Mouse (Mus musculus): Measurements from ENCODE around the gene Glis1. TPM values are rescaled to one million over a fixed set of nuclear protein-coding genes. Genes with fewer than 3 reads are reported as not detected.
A peak's percentile ranks its signal among the peaks of the same experiment; 100 is the strongest.
"Not testable (repeated sequence)": the region's sequence is repeated elsewhere in the genome, so short reads cannot be mapped to it uniquely, and the experiment has no call there.

Glis1 gene
- polyA plus RNA-seq, 1 experiment from 2014 or later = 0.20 TPM

DNA sequence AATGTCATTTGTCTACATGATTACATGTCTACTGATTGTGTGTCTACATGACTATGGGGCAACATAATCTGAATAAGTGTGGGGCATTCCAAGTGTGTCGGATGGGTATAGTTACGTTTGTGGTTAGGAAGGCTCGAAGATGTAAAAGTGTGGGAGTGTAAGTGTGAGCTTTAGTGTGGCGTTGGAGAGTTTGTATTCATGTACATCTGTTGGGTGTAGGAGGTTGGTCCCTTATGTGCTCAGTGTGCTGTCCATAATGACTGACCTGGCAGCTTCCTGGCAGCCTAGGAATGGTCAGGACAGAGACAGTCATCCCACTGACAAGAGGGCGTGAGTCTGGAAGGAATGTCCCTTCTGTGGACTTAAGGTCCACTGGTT, 164.2 kb downstream of the Glis1 start:
- peaks cover 15% of the 10 kb centered on the region for H3K4me1 ChIP-seq (ENCODE audit: control insufficient read depth, insufficient read depth, low read length)
- not testable (repeated sequence) for ATAC-seq (ENCODE audit: insufficient number of reproducible peaks, insufficient read depth, low FRiP score, low read depth); H3K4me2 ChIP-seq (replicated peaks; ENCODE audit: low read depth, low read length); H3K27me3 ChIP-seq (ENCODE audit: control insufficient read depth, insufficient read depth, low read length); H3K4me3 ChIP-seq (ENCODE audit: low read depth, low read length); H3K27ac ChIP-seq (ENCODE audit: low read length); H3K9me3 ChIP-seq (ENCODE audit: control insufficient read depth, low read depth, low read length); H3K36me3 ChIP-seq (ENCODE audit: control insufficient read depth, insufficient read depth, low read length); H3K9ac ChIP-seq (replicated peaks; ENCODE audit: low read depth, low read length)
- 84% methylated on average over 5 of the region's 5 CpGs for WGBS

- no peak overlapping the region for H3K4me2 ChIP-seq (replicated peaks; ENCODE audit: low read depth, low read length)
- no peak for ATAC-seq (ENCODE audit: insufficient number of reproducible peaks, insufficient read depth, low FRiP score, low read depth)
- H3K27ac ChIP-seq (ENCODE audit: low read length) = no peak overlapping the region
- H3K27me3 ChIP-seq (ENCODE audit: control insufficient read depth, insufficient read depth, low read length) = no peaks in the 10 kb centered on the region
- H3K4me1 ChIP-seq (ENCODE audit: control insufficient read depth, insufficient read depth, low read length) = peaks cover 10% of the 10 kb centered on the region
- no peaks in the 10 kb centered on the region for H3K36me3 ChIP-seq (ENCODE audit: control insufficient read depth, insufficient read depth, low read length)
- H3K9ac ChIP-seq (replicated peaks; ENCODE audit: low read depth, low read length) = no peak overlapping the region
- 86% methylated on average over 7 of the region's 7 CpGs for WGBS
- no peaks in the 10 kb centered on the region for H3K9me3 ChIP-seq (ENCODE audit: control insufficient read depth, low read depth, low read length)
- no peak overlapping the region for H3K4me3 ChIP-seq (ENCODE audit: low read depth, low read length)
Observed at GRCm38 (mm10) chr4:107602284-107602683, 167.9 kb downstream of the Glis1 start.

GRCm38 (mm10) chr4:107602787-107603186, 168.4 kb downstream of the Glis1 start:
- Histone ChIP-seq H3K27ac (ENCODE audit: low read length) (no peak overlapping the region), H3K9ac (replicated peaks; ENCODE audit: low read depth, low read length) (no peak overlapping the region), H3K4me1 (ENCODE audit: control insufficient read depth, insufficient read depth, low read length) (peaks cover 5% of the 10 kb centered on the region), H3K27me3 (ENCODE audit: control insufficient read depth, insufficient read depth, low read length) (no peaks in the 10 kb centered on the region), H3K36me3 (ENCODE audit: control insufficient read depth, insufficient read depth, low read length) (no peaks in the 10 kb centered on the region), H3K4me2 (replicated peaks; ENCODE audit: low read depth, low read length) (no peak overlapping the region), H3K4me3 (ENCODE audit: low read depth, low read length) (no peak overlapping the region), H3K9me3 (ENCODE audit: control insufficient read depth, low read depth, low read length) (no peaks in the 10 kb centered on the region)
- ATAC-seq (ENCODE audit: insufficient number of reproducible peaks, insufficient read depth, low FRiP score, low read depth) = no peak
- WGBS = 78% methylated on average over 14 of the region's 14 CpGs

DNA sequence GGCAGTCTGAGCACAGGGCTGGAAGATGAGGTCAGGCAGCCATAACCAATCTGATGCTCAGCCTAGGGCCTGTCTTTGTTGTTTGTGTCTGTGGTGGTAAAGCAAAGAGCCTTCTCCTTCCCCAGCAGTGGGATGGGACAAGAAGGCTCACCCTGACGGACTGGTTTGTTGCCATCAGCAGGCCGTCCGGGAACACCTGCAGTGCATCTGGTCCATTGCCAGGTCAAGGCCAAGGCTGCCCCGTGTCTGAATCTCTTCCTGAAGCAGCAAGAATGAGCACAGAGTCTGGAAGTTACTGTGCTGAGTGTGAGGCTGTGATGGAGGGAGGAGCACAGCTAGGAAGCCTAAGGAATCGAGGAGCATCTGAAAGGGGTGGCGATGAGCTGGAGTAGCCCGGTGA, 168.8 kb downstream of the Glis1 start:
- Histone ChIP-seq H3K27ac (ENCODE audit: low read length) (no peak overlapping the region), H3K9me3 (ENCODE audit: control insufficient read depth, low read depth, low read length) (no peaks in the 10 kb centered on the region), H3K4me3 (ENCODE audit: low read depth, low read length) (no peak overlapping the region), H3K36me3 (ENCODE audit: control insufficient read depth, insufficient read depth, low read length) (no peaks in the 10 kb centered on the region), H3K27me3 (ENCODE audit: control insufficient read depth, insufficient read depth, low read length) (no peaks in the 10 kb centered on the region), H3K4me1 (ENCODE audit: control insufficient read depth, insufficient read depth, low read length) (peaks cover 2% of the 10 kb centered on the region), H3K4me2 (replicated peaks; ENCODE audit: low read depth, low read length) (no peak overlapping the region), H3K9ac (replicated peaks; ENCODE audit: low read depth, low read length) (no peak overlapping the region)
- WGBS = 62% methylated on average over 7 of the region's 7 CpGs
- no peak for ATAC-seq (ENCODE audit: insufficient number of reproducible peaks, insufficient read depth, low FRiP score, low read depth)

DNA sequence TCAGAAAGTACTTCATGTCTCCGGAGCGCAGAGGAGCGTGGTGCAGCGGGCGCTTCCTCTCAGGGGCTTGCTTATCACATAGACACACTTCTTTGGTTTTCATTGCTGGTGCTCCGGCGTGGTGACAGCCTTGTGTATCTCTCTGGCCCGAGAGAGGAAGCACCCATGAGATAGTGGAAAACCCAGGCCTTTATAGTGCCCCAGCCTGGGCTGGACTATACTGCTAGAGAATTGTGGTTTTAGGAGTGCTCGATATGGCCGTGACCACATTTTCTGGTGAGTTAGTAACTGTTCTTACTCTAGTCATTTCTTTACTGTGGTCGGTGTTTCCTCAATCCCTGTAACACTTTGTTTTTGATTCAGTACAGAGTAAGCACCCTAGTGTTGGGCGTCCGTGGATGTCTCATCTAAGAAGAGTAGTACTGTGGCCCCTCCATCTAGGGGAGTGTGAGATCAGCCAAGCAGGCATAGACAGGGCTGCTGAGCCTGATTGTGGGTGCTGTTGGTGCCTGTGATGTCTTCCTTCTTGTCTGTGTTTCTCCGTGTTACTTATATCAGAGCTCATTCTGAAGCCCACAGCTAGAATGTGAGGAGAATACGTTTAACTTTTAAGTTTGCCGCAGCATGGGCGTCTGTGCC, 171.7 kb downstream of the Glis1 start:
- Histone ChIP-seq H3K36me3 (ENCODE audit: control insufficient read depth, insufficient read depth, low read length) (no peaks in the 10 kb centered on the region), H3K27me3 (ENCODE audit: control insufficient read depth, insufficient read depth, low read length) (no peaks in the 10 kb centered on the region), H3K4me2 (replicated peaks; ENCODE audit: low read depth, low read length) (no peak overlapping the region), H3K9me3 (ENCODE audit: control insufficient read depth, low read depth, low read length) (no peaks in the 10 kb centered on the region), H3K27ac (ENCODE audit: low read length) (no peak overlapping the region), H3K4me3 (ENCODE audit: low read depth, low read length) (no peak overlapping the region), H3K9ac (replicated peaks; ENCODE audit: low read depth, low read length) (no peak overlapping the region), H3K4me1 (ENCODE audit: control insufficient read depth, insufficient read depth, low read length) (no peaks in the 10 kb centered on the region)
- WGBS = 81% methylated on average over 17 of the region's 17 CpGs
- ATAC-seq (ENCODE audit: insufficient number of reproducible peaks, insufficient read depth, low FRiP score, low read depth) = peak; percentile 47; the same call in 1 of the 2 replicates

DNA sequence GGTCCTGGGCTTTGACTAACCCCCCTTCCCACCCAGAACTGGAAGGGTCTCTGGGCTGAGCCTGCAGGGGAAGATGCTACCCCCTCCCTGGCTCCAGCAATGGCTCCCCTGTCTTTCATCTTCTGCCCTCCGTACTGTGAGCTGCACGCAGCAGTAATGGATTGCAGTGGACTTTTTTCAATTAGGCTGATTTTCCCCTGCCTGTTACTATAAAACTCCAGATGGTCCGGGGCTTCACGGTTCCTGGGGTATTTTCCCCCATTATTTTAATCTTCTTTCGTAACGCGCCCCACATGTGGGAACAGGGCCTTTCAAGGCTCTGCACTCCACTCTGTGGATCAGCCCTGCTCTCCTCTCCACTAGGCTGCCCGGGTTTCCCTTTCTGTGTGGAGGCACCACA, 175.4 kb downstream of the Glis1 start:
- no peak for ATAC-seq (ENCODE audit: insufficient number of reproducible peaks, insufficient read depth, low FRiP score, low read depth)
- H3K9ac ChIP-seq (replicated peaks; ENCODE audit: low read depth, low read length) = no peak overlapping the region
- no peak overlapping the region for H3K27ac ChIP-seq (ENCODE audit: low read length)
- no peaks in the 10 kb centered on the region for H3K36me3 ChIP-seq (ENCODE audit: control insufficient read depth, insufficient read depth, low read length)
- no peaks in the 10 kb centered on the region for H3K4me1 ChIP-seq (ENCODE audit: control insufficient read depth, insufficient read depth, low read length)
- H3K4me2 ChIP-seq (replicated peaks; ENCODE audit: low read depth, low read length) = no peak overlapping the region
- WGBS = 66% methylated on average over 8 of the region's 8 CpGs
- no peaks in the 10 kb centered on the region for H3K27me3 ChIP-seq (ENCODE audit: control insufficient read depth, insufficient read depth, low read length)
- H3K9me3 ChIP-seq (ENCODE audit: control insufficient read depth, low read depth, low read length) = no peaks in the 10 kb centered on the region
- no peak overlapping the region for H3K4me3 ChIP-seq (ENCODE audit: low read depth, low read length)

DNA sequence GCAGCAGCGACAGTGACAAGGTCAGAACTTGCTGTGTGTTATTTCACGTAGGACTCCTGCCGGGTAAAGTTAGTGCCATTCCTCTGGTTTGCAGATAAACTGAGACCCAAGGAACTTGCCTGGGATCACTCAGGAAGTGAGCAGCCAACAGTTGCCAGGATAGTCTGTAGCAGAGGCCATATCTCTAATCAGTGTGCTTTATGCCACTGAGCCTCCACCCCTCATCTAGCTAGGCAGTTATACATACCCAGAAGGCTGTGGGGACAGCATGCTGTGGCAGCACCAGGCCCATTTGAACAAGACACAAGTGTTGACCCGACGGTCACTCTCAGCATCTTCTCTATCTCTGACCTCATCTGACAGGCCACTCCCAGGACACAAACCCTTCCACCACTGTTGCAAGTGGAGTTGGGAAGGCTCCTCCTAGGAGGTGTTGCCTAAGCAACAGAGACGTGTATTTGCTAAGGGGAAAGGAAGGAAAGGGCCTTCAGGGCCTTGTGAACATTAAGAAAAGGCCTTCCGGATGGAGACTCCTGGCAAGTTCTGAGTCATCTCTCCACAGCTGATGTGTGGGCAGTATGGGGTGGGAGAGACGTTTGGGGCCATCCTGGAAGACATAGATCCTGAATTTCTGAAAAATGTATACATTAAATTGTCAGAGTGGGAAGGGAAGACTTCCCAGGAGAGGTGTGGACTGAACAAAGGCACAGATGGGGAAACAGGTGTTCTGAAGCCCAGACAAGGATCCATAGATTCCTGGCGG, 177.7 kb downstream of the Glis1 start:
- Histone ChIP-seq H3K27me3 (ENCODE audit: control insufficient read depth, insufficient read depth, low read length) (no peaks in the 10 kb centered on the region), H3K36me3 (ENCODE audit: control insufficient read depth, insufficient read depth, low read length) (no peaks in the 10 kb centered on the region), H3K4me3 (ENCODE audit: low read depth, low read length) (no peak overlapping the region), H3K4me1 (ENCODE audit: control insufficient read depth, insufficient read depth, low read length) (no peaks in the 10 kb centered on the region), H3K9ac (replicated peaks; ENCODE audit: low read depth, low read length) (no peak overlapping the region), H3K4me2 (replicated peaks; ENCODE audit: low read depth, low read length) (no peak overlapping the region), H3K27ac (ENCODE audit: low read length) (no peak overlapping the region), H3K9me3 (ENCODE audit: control insufficient read depth, low read depth, low read length) (no peaks in the 10 kb centered on the region)
- WGBS = 58% methylated on average over 9 of the region's 9 CpGs
- no peak for ATAC-seq (ENCODE audit: insufficient number of reproducible peaks, insufficient read depth, low FRiP score, low read depth)

- ATAC-seq (ENCODE audit: insufficient number of reproducible peaks, insufficient read depth, low FRiP score, low read depth) = no peak
- 55% methylated on average over 6 of the region's 6 CpGs for WGBS
- no peak overlapping the region for H3K4me3 ChIP-seq (ENCODE audit: low read depth, low read length)
Observed at GRCm38 (mm10) chr4:107617596-107618230, 183.3 kb downstream of the Glis1 start.

More at GRCm38 (mm10) chr4:107617596-107618230, 183.3 kb downstream of the Glis1 start:
- H3K27ac ChIP-seq (ENCODE audit: low read length) = no peak overlapping the region
- H3K27me3 ChIP-seq (ENCODE audit: control insufficient read depth, insufficient read depth, low read length) = no peaks in the 10 kb centered on the region
- H3K9me3 ChIP-seq (ENCODE audit: control insufficient read depth, low read depth, low read length) = no peaks in the 10 kb centered on the region
- no peak overlapping the region for H3K4me2 ChIP-seq (replicated peaks; ENCODE audit: low read depth, low read length)
- no peaks in the 10 kb centered on the region for H3K4me1 ChIP-seq (ENCODE audit: control insufficient read depth, insufficient read depth, low read length)
- H3K9ac ChIP-seq (replicated peaks; ENCODE audit: low read depth, low read length) = no peak overlapping the region
- no peaks in the 10 kb centered on the region for H3K36me3 ChIP-seq (ENCODE audit: control insufficient read depth, insufficient read depth, low read length)

Measured in stomach, embryonic 14.5 days (tissue).